Mouse (Mus musculus): ENCODE data around the gene Olfr467. TPM values are rescaled to one million over a fixed set of nuclear protein-coding genes. Genes with fewer than 3 reads are reported as not detected.

Olfr467 gene
- polyA plus RNA-seq (2012; rRNA removed), result not detected in 2 replicates

GRCm38 (mm10) chr7:107811963-107812362 lies at the start of gene Olfr467:
Gene Olfr467, plus strand, starts transcription at chr7:107812263.
- H3K4me3 ChIP-seq (ENCODE audit: extremely low read depth, insufficient read depth, insufficient read length), result no peak within 1 kb of the TSS
- no peak for DNase-seq (ENCODE audit: low read depth in 1 of 2, low spot score in 2 of 2)

DNA sequence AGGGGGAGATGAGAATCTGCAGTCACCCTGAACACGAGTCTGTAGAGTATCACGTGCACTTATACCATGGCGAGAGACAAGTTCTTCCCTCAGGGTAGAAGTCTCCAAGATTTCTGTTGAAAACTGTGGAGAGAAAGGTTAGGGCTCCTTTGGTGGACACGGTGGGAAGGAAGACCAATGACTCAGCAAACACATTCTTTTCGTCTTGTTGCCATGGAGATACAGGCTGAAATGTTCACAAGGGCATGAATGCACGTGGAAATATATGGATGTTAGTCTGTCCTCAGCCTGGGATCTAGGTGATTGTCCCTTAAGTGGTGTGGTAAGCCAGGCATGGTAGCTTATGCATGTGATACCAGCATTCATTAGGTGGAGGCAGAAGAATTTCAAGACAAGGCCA lies 41.3 kb upstream of the Olfr467 start:
- no peak for TF ChIP-seq POLR2A (IDR thresholded peaks at IDR 0.05; ENCODE audit: low read depth, low read length)
- TF ChIP-seq CTCF (IDR thresholded peaks at IDR 0.05; ENCODE audit: extremely low read depth, insufficient read depth, insufficient read length, insufficient replicate concordance), result no peak
- H3K4me3 ChIP-seq (ENCODE audit: extremely low read depth, insufficient read depth, insufficient read length), result no peak overlapping the region
- no peak for DNase-seq (ENCODE audit: low read depth in 1 of 2, low spot score in 2 of 2)
- WGBS, result 58% methylated on average over 6 of the region's 6 CpGs
- H3K36me3 ChIP-seq (ENCODE audit: control insufficient read depth, insufficient read depth, low read length), result no peaks in the 10 kb centered on the region
- no peaks in the 10 kb centered on the region for H3K27me3 ChIP-seq (ENCODE audit: control insufficient read depth, insufficient read depth, low read length)
- H3K27ac ChIP-seq (ENCODE audit: insufficient read depth, low read length), result no peak overlapping the region
- H3K4me1 ChIP-seq (ENCODE audit: control insufficient read depth, insufficient read depth, insufficient read length), result no peaks in the 10 kb centered on the region

More at GRCm38 (mm10) chr7:107811963-107812362, at the start of gene Olfr467:
- no peak within 1 kb of the TSS for H3K27ac ChIP-seq (ENCODE audit: insufficient read depth, low read length)
- no peak for TF ChIP-seq CTCF (IDR thresholded peaks at IDR 0.05; ENCODE audit: extremely low read depth, insufficient read depth, insufficient read length, insufficient replicate concordance)
- no peak for TF ChIP-seq POLR2A (IDR thresholded peaks at IDR 0.05; ENCODE audit: low read depth, low read length)
- no peaks in the 10 kb centered on the region for H3K27me3 ChIP-seq (ENCODE audit: control insufficient read depth, insufficient read depth, low read length)
- no peaks in the 10 kb centered on the region for H3K4me1 ChIP-seq (ENCODE audit: control insufficient read depth, insufficient read depth, insufficient read length)
- H3K36me3 ChIP-seq (ENCODE audit: control insufficient read depth, insufficient read depth, low read length), result no peaks in the 10 kb centered on the region

GRCm38 (mm10) chr7:107778216-107778615 lies 33.8 kb upstream of the Olfr467 start:
- WGBS, result 75% methylated on average over 1 of the region's 1 CpGs
- no peak for DNase-seq (ENCODE audit: low read depth in 1 of 2, low spot score in 2 of 2)
- no peaks in the 10 kb centered on the region for H3K36me3 ChIP-seq (ENCODE audit: control insufficient read depth, insufficient read depth, low read length)
- no peak for TF ChIP-seq POLR2A (IDR thresholded peaks at IDR 0.05; ENCODE audit: low read depth, low read length)
- no peak for TF ChIP-seq CTCF (IDR thresholded peaks at IDR 0.05; ENCODE audit: extremely low read depth, insufficient read depth, insufficient read length, insufficient replicate concordance)
- no peaks in the 10 kb centered on the region for H3K4me1 ChIP-seq (ENCODE audit: control insufficient read depth, insufficient read depth, insufficient read length)
- no peak overlapping the region for H3K27ac ChIP-seq (ENCODE audit: insufficient read depth, low read length)
- no peak overlapping the region for H3K4me3 ChIP-seq (ENCODE audit: extremely low read depth, insufficient read depth, insufficient read length)
- H3K27me3 ChIP-seq (ENCODE audit: control insufficient read depth, insufficient read depth, low read length), result no peaks in the 10 kb centered on the region

DNA sequence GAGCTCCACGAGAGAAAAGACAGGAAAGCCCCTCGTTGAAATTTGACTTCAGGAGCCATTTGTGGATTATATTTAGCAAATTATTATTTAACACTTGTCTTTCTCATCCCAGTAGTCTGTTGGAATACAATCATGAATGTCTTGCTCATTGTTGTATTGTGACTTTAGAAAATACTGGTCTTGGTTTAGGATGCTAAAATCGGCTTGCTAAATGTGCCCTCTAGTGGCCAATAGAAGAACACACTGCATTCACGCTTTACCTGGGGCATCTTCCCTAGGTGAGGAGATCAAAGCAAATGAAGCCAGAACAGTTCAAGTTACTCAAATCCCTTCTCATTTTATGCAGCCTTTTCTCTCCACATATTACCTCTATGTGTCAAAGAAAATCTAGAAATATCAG lies 32.5 kb upstream of the Olfr467 start:
- no peak for DNase-seq (ENCODE audit: low read depth in 1 of 2, low spot score in 2 of 2)
- Histone ChIP-seq H3K27ac (ENCODE audit: insufficient read depth, low read length) (no peak overlapping the region), H3K4me3 (ENCODE audit: extremely low read depth, insufficient read depth, insufficient read length) (no peak overlapping the region), H3K4me1 (ENCODE audit: control insufficient read depth, insufficient read depth, insufficient read length) (no peaks in the 10 kb centered on the region), H3K36me3 (ENCODE audit: control insufficient read depth, insufficient read depth, low read length) (no peaks in the 10 kb centered on the region), H3K27me3 (ENCODE audit: control insufficient read depth, insufficient read depth, low read length) (no peaks in the 10 kb centered on the region)
- WGBS, result 49% methylated on average over 4 of the region's 4 CpGs
- TF ChIP-seq POLR2A (IDR thresholded peaks at IDR 0.05; ENCODE audit: low read depth, low read length), result no peak
- 0 out of 2 replicates have a peak, but pooled peaks have one; percentile 29 for TF ChIP-seq CTCF (IDR thresholded peaks at IDR 0.05; ENCODE audit: extremely low read depth, insufficient read depth, insufficient read length, insufficient replicate concordance)

GRCm38 (mm10) chr7:107787977-107788620 lies 24.0 kb upstream of the Olfr467 start:
- no peak overlapping the region for H3K4me3 ChIP-seq (ENCODE audit: extremely low read depth, insufficient read depth, insufficient read length)
- no peak for DNase-seq (ENCODE audit: low read depth in 1 of 2, low spot score in 2 of 2)
- H3K4me1 ChIP-seq (ENCODE audit: control insufficient read depth, insufficient read depth, insufficient read length), result no peaks in the 10 kb centered on the region
- 62% methylated on average over 3 of the region's 3 CpGs for WGBS
- H3K27me3 ChIP-seq (ENCODE audit: control insufficient read depth, insufficient read depth, low read length), result no peaks in the 10 kb centered on the region
- H3K27ac ChIP-seq (ENCODE audit: insufficient read depth, low read length), result no peak overlapping the region
- H3K36me3 ChIP-seq (ENCODE audit: control insufficient read depth, insufficient read depth, low read length), result no peaks in the 10 kb centered on the region
- TF ChIP-seq POLR2A (IDR thresholded peaks at IDR 0.05; ENCODE audit: low read depth, low read length) (no peak), CTCF (IDR thresholded peaks at IDR 0.05; ENCODE audit: extremely low read depth, insufficient read depth, insufficient read length, insufficient replicate concordance) (no peak)

DNA sequence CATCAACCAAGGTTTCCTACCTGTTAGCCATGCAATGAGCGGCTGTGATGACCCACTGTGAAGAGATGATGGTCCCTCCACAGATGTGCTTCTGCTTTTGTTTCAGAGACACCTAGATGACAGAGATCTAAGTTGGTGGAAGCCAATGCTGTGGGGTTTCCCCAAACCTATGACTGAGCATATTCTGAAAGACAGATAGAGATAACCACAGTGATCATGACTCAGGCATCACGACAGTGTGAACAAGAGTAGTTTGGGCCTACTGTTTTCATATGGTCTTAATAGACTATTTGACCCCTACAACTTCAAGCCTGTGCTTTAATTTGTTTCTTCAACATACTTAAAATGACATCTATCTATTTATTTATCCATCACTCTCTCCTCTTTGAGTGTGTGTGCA lies 15.6 kb upstream of the Olfr467 start:
- no peak for DNase-seq (ENCODE audit: low read depth in 1 of 2, low spot score in 2 of 2)
- Histone ChIP-seq H3K36me3 (ENCODE audit: control insufficient read depth, insufficient read depth, low read length) (no peaks in the 10 kb centered on the region), H3K4me3 (ENCODE audit: extremely low read depth, insufficient read depth, insufficient read length) (no peak overlapping the region), H3K27ac (ENCODE audit: insufficient read depth, low read length) (no peak overlapping the region), H3K27me3 (ENCODE audit: control insufficient read depth, insufficient read depth, low read length) (no peaks in the 10 kb centered on the region), H3K4me1 (ENCODE audit: control insufficient read depth, insufficient read depth, insufficient read length) (no peaks in the 10 kb centered on the region)
- TF ChIP-seq POLR2A (IDR thresholded peaks at IDR 0.05; ENCODE audit: low read depth, low read length) (no peak), CTCF (IDR thresholded peaks at IDR 0.05; ENCODE audit: extremely low read depth, insufficient read depth, insufficient read length, insufficient replicate concordance) (no peak)
- 69% methylated on average over 2 of the region's 2 CpGs for WGBS

DNA sequence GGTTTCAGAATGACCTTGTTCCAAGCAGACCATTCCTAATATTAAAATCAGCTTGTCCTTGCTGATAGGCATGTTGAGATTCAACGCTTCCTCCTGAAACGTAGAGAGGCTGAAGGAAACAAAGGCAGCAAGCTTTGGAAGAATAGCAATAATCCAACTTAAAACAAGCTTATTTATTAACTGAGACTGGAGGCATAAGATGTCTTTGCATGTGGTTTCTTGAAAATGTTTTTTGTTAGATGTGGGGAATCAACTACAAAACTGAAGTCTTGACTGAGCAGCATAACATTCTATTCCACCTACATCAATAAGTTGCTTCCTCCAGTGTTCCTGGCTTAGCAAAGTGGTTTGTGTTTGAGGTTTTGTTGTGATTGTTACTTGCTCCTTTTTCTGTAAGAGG lies 11.0 kb upstream of the Olfr467 start, which contains the start of gene Ovch2:
Ovch2 (minus strand) TSS at position 101 of the 400 bp plus-strand sequence.
- Histone ChIP-seq H3K27me3 (ENCODE audit: control insufficient read depth, insufficient read depth, low read length) (no peaks in the 10 kb centered on the region), H3K27ac (ENCODE audit: insufficient read depth, low read length) (no peak within 1 kb of the TSS), H3K4me3 (ENCODE audit: extremely low read depth, insufficient read depth, insufficient read length) (no peak within 1 kb of the TSS), H3K36me3 (ENCODE audit: control insufficient read depth, insufficient read depth, low read length) (no peaks in the 10 kb centered on the region), H3K4me1 (ENCODE audit: control insufficient read depth, insufficient read depth, insufficient read length) (no peaks in the 10 kb centered on the region)
- no peak for DNase-seq (ENCODE audit: low read depth in 1 of 2, low spot score in 2 of 2)
- no peak for TF ChIP-seq POLR2A (IDR thresholded peaks at IDR 0.05; ENCODE audit: low read depth, low read length)
- no peak for TF ChIP-seq CTCF (IDR thresholded peaks at IDR 0.05; ENCODE audit: extremely low read depth, insufficient read depth, insufficient read length, insufficient replicate concordance)
- 76% methylated on average over 2 of the region's 2 CpGs for WGBS
